Mouse (Mus musculus) embryo, embryonic 11 days (tissue): ENCODE measurements around the gene Xpc.
"Not testable (repeated sequence)": the region's sequence is repeated elsewhere in the genome, so short reads cannot be mapped to it uniquely, and the experiment has no call there.

ENCODE experiments used
- DNase-seq: peaks from one replicate; pipeline ENCODE4 v3.0.0-alpha.2; 2015

The Xpc gene

DNA sequence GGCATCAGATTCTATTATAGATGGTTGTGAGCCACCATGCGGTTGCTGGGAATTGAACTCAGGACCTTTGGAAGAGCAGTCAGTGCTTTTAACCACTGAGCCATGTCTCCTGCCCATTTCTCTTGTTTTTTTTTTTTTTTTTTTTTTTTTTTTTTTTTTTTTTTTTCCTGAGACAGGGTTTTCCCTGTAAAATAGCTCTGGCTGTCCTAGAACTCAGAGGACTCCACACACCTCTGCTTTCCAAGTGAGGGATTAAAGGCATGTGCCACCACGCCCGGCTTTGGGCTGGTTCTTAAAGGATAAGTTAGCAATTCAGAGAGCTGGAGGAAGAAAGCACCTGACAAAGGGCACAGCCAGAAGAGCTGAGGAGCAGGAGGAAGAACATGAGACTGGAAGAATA is 44.3 kb downstream of the Xpc start:
- not testable (repeated sequence) for DNase-seq

GRCm38 (mm10) chr6:91470712-91471111 is 45.0 kb downstream of the Xpc start:
- no peak for DNase-seq

GRCm38 (mm10) chr6:91467106-91467505 is 48.6 kb downstream of the Xpc start:
- DNase-seq, result no peak

DNA sequence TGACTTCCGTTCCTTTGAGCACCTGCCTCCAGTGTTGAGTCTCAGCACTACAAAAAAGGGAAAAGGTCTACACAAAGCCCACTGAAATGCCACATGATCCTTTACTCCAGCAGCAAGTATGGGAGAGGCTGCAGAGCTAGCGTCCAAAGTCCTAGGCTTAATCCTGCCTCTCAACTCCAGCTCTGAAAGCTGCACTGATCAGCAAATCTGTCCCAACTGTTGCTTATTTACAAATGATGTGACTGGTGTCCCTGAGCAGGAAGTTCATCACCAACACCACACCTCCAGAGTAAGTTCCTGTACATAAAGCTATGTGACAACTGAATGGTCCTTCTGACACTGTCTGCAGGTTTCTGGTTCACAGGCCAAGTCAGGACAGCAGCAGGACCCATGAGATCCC is 49.9 kb downstream of the Xpc start:
- no peak for DNase-seq

DNA sequence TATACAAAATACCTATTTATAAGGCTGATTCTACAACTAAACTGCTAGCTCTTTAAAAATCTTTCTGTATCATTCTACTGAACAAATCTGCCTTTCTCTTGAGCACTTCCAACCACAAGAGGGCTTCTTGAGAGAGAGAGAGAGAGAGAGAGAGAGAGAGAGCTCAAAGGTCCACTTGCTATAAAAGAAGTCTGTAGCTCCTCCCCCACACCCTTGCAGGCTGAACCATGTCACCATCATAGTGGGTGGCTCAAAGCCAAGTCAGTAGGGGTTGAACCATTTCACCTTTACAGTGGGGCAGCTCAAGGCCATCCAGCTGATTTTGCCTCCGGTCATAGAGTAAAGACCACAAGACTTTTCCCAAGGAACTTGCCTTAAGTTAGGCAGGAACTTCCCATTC is 56.2 kb downstream of the Xpc start:
- DNase-seq, result no peak

GRCm38 (mm10) chr6:91454546-91454945 is 61.1 kb downstream of the Xpc start:
- no peak for DNase-seq

GRCm38 (mm10) chr6:91452056-91452455 is 63.6 kb downstream of the Xpc start:
- DNase-seq, result no peak

DNA sequence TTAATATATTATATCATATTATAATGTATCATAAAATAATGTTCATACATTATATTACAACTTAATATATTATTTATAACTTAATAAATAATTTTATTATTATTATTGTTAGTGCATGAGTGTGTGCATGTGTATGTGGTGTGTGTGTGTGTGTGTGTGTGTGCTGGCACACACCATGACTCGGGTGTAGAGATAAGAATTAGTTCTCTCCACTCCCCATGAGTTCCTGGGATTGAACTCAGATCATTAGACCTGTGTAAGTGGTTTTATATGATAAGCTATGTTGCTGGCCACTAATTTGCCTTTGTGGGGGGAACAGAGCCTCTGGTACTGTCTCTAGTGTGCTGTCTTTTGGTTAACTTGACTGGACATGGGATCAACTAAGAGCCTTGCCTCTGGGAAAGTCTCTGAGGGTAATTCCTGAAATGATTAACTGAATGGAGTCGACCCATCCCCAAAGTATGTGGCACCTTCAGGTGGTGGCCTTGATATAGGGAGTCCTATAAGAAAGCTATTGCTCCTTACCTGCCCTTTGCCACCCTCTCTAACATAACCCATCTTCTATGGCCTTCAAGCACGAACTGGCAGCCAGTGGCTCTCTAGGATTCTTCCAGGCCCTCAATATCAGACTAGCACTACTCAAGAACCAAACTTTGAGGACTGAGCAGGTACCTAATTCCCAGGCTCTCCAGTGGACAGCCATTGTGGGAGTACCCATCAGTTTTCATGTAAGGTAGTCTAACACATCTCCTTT is 66.0 kb downstream of the Xpc start:
- DNase-seq, result no peak

DNA sequence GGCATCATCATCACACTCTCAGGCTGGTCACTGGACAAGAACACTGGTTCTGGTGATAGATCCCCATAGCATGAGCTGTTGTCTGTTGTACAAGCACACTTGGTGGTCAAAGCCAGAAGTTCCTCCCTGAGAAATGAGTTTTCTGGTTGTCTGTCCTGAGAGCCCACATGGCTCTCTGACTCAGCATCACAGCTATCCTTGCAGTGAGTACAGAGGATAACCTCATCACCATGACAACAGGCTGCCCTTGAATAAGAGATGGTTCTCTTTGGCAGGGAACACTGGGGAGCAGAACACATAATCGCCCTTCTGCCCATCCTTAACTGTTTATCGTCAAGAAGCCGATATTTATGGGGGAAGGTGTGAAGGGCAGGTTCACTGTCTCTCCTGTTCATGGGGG is 70.4 kb downstream of the Xpc start:
- DNase-seq, result no peak

DNA sequence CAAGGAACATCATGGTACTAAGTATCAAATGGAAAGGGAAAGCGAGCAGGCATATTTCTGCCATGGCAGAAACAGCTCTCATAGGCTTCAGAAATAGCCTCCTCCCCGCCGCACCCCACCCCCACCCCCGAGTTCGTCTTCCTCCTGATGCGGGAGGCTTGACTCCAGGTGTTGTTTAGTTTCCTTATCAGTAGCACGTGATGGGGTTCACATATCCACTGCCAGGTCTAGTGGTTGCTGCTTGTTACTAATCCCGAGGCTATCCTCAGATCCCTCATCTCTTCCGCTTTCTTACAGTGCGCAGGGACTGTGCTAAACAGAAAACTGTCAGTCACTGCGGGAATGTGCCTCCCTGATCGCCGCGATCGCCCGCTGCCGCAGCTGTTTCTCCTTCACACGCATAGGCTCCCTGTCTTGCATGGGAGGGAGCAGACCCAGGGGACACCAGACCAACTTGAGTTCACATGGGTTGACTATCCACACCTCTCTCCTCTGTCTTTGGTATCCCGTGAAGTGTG is 74.5 kb downstream of the Xpc start:
- DNase-seq, result peak; percentile 9

DNA sequence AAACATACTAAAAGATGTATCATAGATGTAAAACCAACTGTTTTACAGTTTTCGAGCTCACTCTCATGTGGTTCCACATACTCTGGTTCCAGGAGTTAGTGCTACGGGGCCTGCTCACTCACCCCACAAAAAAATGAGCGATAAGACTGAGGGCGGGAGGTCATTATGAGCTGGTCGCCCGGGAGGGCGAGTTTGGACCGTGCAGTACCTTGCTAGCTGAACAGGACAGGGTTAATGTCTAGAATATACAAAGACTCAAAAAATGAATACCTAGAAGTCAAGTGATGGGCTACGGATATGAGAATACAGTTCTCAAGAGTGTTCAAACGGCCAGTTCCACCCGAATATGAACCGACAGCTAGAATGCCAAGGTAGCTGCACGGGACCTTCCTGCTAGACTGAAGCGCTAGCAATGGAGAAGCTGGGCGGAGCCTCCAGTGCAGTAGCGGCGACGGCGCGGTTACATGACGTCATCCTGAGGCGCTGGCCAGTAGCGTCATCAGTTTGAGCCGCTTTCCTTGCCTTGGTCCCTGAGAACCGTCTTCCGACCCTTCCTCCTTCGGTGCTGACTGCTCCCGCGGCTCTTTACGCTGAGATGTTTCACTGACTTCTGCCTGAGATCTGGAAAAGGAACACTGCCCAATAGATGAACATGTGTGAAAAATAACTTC is 75.1 kb downstream of the Xpc start:
- peak; percentile 97 for DNase-seq
